Mouse (Mus musculus): ENCODE measurements around the gene Rab3c.

- TF ChIP-seq CTCF (IDR thresholded peaks at IDR 0.05) (no peak), EP300 (IDR thresholded peaks at IDR 0.05; ENCODE audit: insufficient read depth, low read depth, low read length) (no peak)
Measured at GRCm38 (mm10) chr13:110233364-110233763, 47.4 kb downstream of the Rab3c start.

All from heart, adult 2 months (tissue).